Mouse (Mus musculus) heart, postnatal 25 days (tissue): ENCODE data around the gene Rapgef6. TPM values are rescaled to one million over a fixed set of nuclear protein-coding genes. Genes with fewer than 3 reads are reported as not detected.

Experiments used
- DNase-seq: peaks from one replicate; pipeline ENCODE4 v3.0.0; 2022; ENCODE audit warnings: low spot score
- intact Hi-C: fragments of 180-260 bp; cut with DNase I; formaldehyde crosslinking; loops from one replicate; pipeline ENCODE4 v1.15.1; 2025
- microRNA-seq: library from miRNA; unstranded; fragments of <30 nt; microRNA quantifications from one replicate; pipeline ENCODE4 v1.2.0, GENCODE M21; 2022
- total RNA-seq, 2 experiments: library from RNA; stranded (reverse); gene quantifications; 2 replicates each; pipeline ENCODE4 v1.2.3; 2021

The Rapgef6 gene
- total RNA-seq, 2 experiments from 2014 or later, result 15.8 to 17.9 TPM

DNA sequence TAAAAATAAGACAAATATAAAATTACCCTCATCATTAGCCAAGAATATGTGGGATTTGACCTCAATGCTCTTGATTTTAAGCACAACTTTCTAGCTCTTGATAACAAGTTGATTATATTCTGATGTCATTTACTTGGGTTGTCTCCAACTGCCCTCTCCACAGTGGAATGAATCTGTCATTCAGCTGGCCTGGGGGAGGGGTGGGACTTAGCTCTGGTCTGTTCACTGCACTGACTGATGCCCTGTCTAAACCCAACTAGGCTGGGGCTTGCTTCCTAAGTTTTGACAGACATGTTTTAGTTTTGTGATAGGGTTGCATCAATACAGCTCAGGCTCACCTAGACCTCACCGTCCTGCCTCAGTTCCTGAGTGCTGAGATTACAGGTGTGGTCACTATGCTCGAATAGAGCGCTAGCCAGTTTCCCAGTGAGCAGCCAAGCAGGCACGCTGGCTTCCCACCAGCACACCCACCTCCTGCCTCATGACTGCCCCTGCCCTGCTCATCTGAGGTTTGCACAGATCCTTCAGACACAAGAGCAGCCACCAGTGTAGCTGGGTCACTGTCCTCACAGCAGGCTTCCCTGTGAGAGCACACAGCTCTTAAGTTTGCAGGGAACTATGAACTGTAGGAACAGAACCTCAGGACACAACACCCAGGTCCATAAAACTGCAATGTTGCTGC lies 201.8 kb downstream of the Rapgef6 start:
- intact Hi-C loops, result no loop called here
- no peak for DNase-seq

GRCm38 (mm10) chr11:54726571-54727062 lies 204.0 kb downstream of the Rapgef6 start:
- intact Hi-C loops, result no loop called here

DNA sequence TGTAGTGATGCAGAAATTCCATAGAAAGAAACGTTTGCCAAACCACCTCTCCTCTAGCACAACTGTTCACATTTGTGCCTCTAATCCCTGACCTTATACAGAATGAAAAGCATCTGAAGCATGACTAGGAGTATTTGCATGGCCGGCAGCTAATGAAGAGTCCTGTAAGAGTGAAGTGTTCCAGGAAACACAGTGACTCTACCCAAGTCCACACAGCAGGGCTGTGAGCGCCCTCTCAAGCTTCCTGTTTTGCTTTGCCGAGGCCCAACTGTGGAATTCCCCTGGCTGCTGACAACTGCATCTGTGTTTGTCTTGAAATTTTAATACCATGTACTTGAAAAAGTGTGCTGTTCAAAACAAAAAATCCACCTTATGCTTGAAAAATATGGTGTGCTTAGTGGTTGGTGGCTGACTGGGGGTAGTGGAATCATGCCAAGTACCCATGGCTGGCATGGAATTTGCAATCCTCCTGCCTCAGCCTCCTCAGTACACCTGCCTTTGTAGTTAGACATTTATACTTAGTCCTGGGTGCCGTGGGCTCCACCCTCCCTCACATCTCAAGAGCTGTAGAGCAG lies 204.8 kb downstream of the Rapgef6 start:
- peak; percentile 10 for DNase-seq
- intact Hi-C loops, result no loop called here

More at GRCm38 (mm10) chr11:54726571-54727062, 204.0 kb downstream of the Rapgef6 start:
- DNase-seq, result no peak

DNA sequence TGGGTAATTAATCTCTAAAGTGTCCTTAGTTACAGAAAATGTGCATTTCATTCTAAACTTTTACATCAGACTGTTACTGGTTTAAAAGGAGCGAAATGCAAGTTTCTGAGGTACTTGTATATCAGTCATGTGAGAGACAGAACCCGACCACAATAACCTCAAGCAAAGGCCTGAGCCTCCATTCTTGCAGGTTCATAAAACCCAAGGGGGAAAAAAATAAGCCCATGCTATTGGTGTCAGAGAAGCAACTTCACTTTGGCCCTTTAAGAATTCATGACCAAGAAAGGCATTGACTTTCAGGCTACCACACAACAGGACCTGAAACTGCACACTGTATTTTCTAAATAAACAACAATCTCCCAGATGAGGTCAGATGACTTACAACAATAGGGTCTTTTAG lies 205.7 kb downstream of the Rapgef6 start:
- DNase-seq, result no peak

DNA sequence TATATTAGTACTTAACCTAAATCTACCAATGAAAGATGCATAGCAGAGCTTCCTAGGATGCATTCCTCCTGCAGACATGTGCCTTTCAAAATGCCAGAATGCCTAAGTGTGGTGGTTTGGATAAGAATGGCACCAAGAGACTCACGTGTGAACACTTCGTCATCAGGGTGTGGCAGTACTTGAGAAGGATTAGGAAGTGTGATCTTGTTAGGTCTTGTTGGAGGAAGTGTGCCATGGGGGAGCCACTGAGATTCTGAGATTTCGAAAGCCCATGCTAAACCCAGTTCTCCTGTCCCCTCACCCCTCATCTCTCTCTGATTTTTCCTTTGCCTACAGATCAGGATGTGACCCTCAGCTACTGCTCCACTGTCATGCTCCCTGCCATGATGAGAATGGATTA lies 206.7 kb downstream of the Rapgef6 start:
- no peak for DNase-seq
- intact Hi-C loops, result no loop called here

More for the DNA sequence above, 205.7 kb downstream of the Rapgef6 start:
- intact Hi-C loops, result no loop called here

DNA sequence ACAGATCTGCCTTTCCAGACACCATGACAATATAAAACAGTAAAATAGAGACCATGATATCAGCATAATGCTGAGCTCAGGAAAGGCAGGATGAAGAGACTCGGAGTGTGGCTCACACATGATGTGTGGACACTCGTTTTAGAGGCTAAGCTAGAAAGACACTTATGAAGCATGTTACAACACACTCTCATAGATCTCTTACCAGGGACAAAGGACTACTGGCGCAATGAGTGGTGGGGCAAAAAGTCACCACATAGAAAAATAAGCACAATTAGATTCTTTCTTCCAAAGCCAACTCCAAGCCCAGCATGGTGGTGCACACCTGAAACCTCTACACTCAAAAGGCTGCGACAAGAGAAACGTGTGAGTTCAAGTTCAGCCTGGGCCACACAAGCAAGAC lies 208.3 kb downstream of the Rapgef6 start:
- intact Hi-C loops, result no loop called here
- no peak for DNase-seq

DNA sequence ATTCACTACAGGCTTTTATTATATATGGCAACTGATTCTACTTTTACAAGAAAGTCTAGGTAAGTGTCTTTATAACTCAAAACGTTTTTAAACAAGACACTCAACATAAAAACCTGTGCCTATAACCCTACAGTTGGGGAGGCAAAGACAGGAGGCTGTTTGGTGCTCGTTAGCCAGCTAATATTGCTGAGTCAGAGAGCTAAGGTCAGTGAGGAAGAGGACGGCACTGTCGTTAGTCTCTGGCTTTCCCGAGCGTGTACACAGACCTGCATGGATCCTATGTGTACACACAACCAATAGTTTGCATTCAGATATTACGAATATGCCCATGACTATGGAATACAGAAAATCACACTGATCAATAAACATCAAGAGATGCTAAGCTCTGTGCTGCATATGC lies 208.7 kb downstream of the Rapgef6 start:
- intact Hi-C loops, result no loop called here
- no peak for DNase-seq

GRCm38 (mm10) chr11:54733546-54733945 lies 210.9 kb downstream of the Rapgef6 start:
- intact Hi-C loops, result no loop called here
- DNase-seq, result no peak

DNA sequence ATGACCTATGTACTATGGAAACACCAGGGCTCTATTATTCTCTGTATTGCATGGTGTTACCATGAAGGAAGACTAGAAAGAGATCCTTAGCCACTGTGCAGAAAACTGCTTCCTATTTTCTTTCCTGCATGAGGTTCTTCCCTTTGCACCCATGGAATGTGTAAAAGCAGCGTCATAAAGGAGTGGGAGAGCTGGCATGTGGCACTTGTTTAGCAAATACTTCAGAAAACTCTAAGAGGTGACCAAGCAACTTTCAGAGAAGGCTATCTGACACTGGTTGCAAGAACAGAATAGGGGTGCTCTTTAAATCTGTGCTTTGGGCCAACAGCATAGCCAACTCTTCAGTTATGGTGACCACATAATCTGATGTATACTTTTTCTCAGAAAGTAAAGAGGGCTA lies 212.5 kb downstream of the Rapgef6 start:
- intact Hi-C loops, result no loop called here
- no peak for DNase-seq

- intact Hi-C loops, result no loop called here
- no peak for DNase-seq
These were observed 214.3 kb downstream of the Rapgef6 start for GRCm38 (mm10) chr11:54736903-54737302.

DNA sequence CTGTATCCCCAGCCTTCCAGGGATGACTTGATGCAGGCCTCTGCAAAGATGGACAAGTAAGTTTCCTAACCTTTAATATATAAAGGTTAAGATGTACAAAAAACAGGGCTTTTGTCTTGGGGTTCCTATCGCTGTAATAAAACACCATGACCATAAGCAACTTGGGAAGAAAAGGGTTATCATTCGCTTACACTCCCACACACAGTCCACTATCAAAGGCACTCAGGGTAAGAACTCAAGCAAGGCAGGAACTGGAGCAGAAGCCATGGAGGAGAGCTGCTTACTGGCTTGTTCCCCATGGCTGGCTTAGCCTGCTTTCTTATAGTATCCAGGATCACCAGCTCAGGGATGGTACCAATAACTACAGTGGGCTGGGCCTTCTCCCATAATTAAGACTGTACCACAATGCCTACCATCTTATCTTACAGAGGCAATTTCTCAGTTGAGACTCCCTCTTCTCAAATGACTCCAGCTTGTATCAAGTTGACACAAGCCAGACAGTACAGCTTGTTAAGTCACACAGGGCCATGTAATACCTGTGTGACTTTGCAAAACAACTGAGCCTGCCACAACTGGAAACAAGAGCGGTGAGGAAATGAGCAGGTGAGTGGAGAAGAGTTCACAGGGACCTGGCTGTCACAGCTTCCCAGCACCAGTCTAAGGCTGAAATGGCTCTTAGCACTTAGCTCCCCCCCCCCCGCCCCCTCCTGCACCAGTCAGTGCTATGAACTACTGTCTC lies 216.5 kb downstream of the Rapgef6 start:
- DNase-seq, result no peak
- intact Hi-C loops, result no loop called here

DNA sequence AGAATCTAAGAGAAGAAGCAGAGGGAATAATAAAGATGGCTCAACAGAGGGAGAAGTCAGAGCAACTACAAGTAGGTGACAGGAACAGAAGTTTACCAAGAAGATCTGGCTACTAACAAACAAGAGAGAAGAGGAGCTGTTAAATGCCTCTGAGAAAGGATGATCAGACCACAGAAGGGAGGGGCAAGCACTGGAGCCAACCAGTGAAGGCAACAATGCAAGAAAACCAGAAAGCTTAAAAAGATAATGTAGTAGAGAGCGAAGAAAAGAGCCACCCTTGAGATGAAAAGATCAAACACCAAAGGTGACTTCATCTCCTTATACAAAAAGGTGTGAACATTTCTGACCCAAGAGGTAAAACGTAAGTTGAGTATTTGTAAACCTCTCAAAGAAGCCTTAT lies 218.7 kb downstream of the Rapgef6 start:
- intact Hi-C loops, result no loop called here
- no peak for DNase-seq

GRCm38 (mm10) chr11:54744231-54744630 lies 221.6 kb downstream of the Rapgef6 start:
- intact Hi-C loops, result no loop called here
- DNase-seq, result no peak

Small RNA genes within 50 kb of the gene (microRNA-seq; reads per million reads assigned to microRNA genes)
- not detected for gene Gm26116

Other genes starting within 250 kb of the Rapgef6 start
- 1 to 10 TPM; 3.2 to 3.4 TPM for gene Acsl6, start 219.0 kb upstream of the Rapgef6 start, total RNA-seq
- gene Meikin, start 152.2 kb upstream of the Rapgef6 start, total RNA-seq, result not detected
- 10 to 100 TPM; 33.0 to 37.8 TPM for gene Fnip1, start 84.6 kb upstream of the Rapgef6 start, total RNA-seq